Mouse (Mus musculus): ENCODE data around the gene Herc4. TPM values are rescaled to one million over a fixed set of nuclear protein-coding genes. Genes with fewer than 3 reads are reported as not detected.
A peak's percentile ranks its signal among the peaks of the same experiment; 100 is the strongest.

Herc4 gene
- total RNA-seq (2017), result 397 to 474 TPM (median 450 TPM) in 3 replicates

GRCm38 (mm10) chr10:63243493-63244054 lies at the start of gene Herc4:
TSS of gene Herc4 (plus strand) at chr10:63243810.
- peak; percentile 93 for ATAC-seq (replicated peaks; ENCODE audit: insufficient number of reproducible peaks, low FRiP score, low TSS enrichment, poor library complexity, severe bottlenecking)

- no peak for ATAC-seq (replicated peaks; ENCODE audit: insufficient number of reproducible peaks, low FRiP score, low TSS enrichment, poor library complexity, severe bottlenecking)
Measured at GRCm38 (mm10) chr10:63199008-63199407, 44.6 kb upstream of the Herc4 start.

GRCm38 (mm10) chr10:63201534-63201933 lies 42.1 kb upstream of the Herc4 start:
- no peak for ATAC-seq (replicated peaks; ENCODE audit: insufficient number of reproducible peaks, low FRiP score, low TSS enrichment, poor library complexity, severe bottlenecking)

GRCm38 (mm10) chr10:63203002-63203401 lies 40.6 kb upstream of the Herc4 start:
- no peak for ATAC-seq (replicated peaks; ENCODE audit: insufficient number of reproducible peaks, low FRiP score, low TSS enrichment, poor library complexity, severe bottlenecking)

GRCm38 (mm10) chr10:63203728-63204127 lies 39.9 kb upstream of the Herc4 start, which contains the start of gene Mypn:
TSS of gene Mypn (minus strand) at chr10:63203952.
- no peak for ATAC-seq (replicated peaks; ENCODE audit: insufficient number of reproducible peaks, low FRiP score, low TSS enrichment, poor library complexity, severe bottlenecking)

GRCm38 (mm10) chr10:63208871-63209270 lies 34.7 kb upstream of the Herc4 start:
- ATAC-seq (replicated peaks; ENCODE audit: insufficient number of reproducible peaks, low FRiP score, low TSS enrichment, poor library complexity, severe bottlenecking), result no peak

- no peak for ATAC-seq (replicated peaks; ENCODE audit: insufficient number of reproducible peaks, low FRiP score, low TSS enrichment, poor library complexity, severe bottlenecking)
Measured at GRCm38 (mm10) chr10:63221081-63221783, 22.4 kb upstream of the Herc4 start.

- ATAC-seq (replicated peaks; ENCODE audit: insufficient number of reproducible peaks, low FRiP score, low TSS enrichment, poor library complexity, severe bottlenecking), result no peak
Measured at GRCm38 (mm10) chr10:63224341-63224740, 19.3 kb upstream of the Herc4 start.

- no peak for ATAC-seq (replicated peaks; ENCODE audit: insufficient number of reproducible peaks, low FRiP score, low TSS enrichment, poor library complexity, severe bottlenecking)
Measured at GRCm38 (mm10) chr10:63230266-63230665, 13.3 kb upstream of the Herc4 start.

GRCm38 (mm10) chr10:63230854-63231253 lies 12.8 kb upstream of the Herc4 start:
- no peak for ATAC-seq (replicated peaks; ENCODE audit: insufficient number of reproducible peaks, low FRiP score, low TSS enrichment, poor library complexity, severe bottlenecking)

GRCm38 (mm10) chr10:63231630-63232029 lies 12.0 kb upstream of the Herc4 start:
- 0 out of 2 replicates have a peak, but pooled peaks have one; percentile 35 for ATAC-seq (replicated peaks; ENCODE audit: insufficient number of reproducible peaks, low FRiP score, low TSS enrichment, poor library complexity, severe bottlenecking)

- ATAC-seq (replicated peaks; ENCODE audit: insufficient number of reproducible peaks, low FRiP score, low TSS enrichment, poor library complexity, severe bottlenecking), result no peak
Measured at GRCm38 (mm10) chr10:63234133-63234532, 9.5 kb upstream of the Herc4 start.

GRCm38 (mm10) chr10:63235889-63236288 lies 7.7 kb upstream of the Herc4 start:
- ATAC-seq (replicated peaks; ENCODE audit: insufficient number of reproducible peaks, low FRiP score, low TSS enrichment, poor library complexity, severe bottlenecking), result 0 out of 2 replicates have a peak, but pooled peaks have one; percentile 44

- no peak for ATAC-seq (replicated peaks; ENCODE audit: insufficient number of reproducible peaks, low FRiP score, low TSS enrichment, poor library complexity, severe bottlenecking)
Measured at GRCm38 (mm10) chr10:63236663-63237062, 6.9 kb upstream of the Herc4 start.

- ATAC-seq (replicated peaks; ENCODE audit: insufficient number of reproducible peaks, low FRiP score, low TSS enrichment, poor library complexity, severe bottlenecking), result no peak
Measured at GRCm38 (mm10) chr10:63237206-63237605, 6.4 kb upstream of the Herc4 start.

- no peak for ATAC-seq (replicated peaks; ENCODE audit: insufficient number of reproducible peaks, low FRiP score, low TSS enrichment, poor library complexity, severe bottlenecking)
Measured at GRCm38 (mm10) chr10:63238090-63238489, 5.5 kb upstream of the Herc4 start.

GRCm38 (mm10) chr10:63239848-63240247 lies 3.8 kb upstream of the Herc4 start:
- no peak for ATAC-seq (replicated peaks; ENCODE audit: insufficient number of reproducible peaks, low FRiP score, low TSS enrichment, poor library complexity, severe bottlenecking)

- ATAC-seq (replicated peaks; ENCODE audit: insufficient number of reproducible peaks, low FRiP score, low TSS enrichment, poor library complexity, severe bottlenecking), result peak; percentile 45; the same call in 1 of the 2 replicates
Measured at GRCm38 (mm10) chr10:63240868-63241271, 2.7 kb upstream of the Herc4 start.

- ATAC-seq (replicated peaks; ENCODE audit: insufficient number of reproducible peaks, low FRiP score, low TSS enrichment, poor library complexity, severe bottlenecking), result no peak
Measured at GRCm38 (mm10) chr10:63242798-63243435, 693 bp upstream of the Herc4 start.
